Mouse (Mus musculus): ENCODE data around the gene Pola2. TPM values are rescaled to one million over a fixed set of nuclear protein-coding genes. Genes with fewer than 3 reads are reported as not detected.

Gene Pola2
- polyA plus RNA-seq, 1 experiment from 2014 or later: 89.3 TPM

- DNase-seq (no peak), ATAC-seq (ENCODE audit: insufficient read depth) (no peak)
- no peak overlapping the region; the same call in 1 of the 2 replicates for H3K9ac ChIP-seq
- no peaks in the 10 kb centered on the region for H3K27me3 ChIP-seq (ENCODE audit: insufficient read depth, low read length)
- TF ChIP-seq CTCF (IDR thresholded peaks at IDR 0.05; ENCODE audit: low read depth): no peak
- WGBS: 89% methylated on average over 7 of the region's 7 CpGs
- H3K4me1 ChIP-seq (ENCODE audit: insufficient read depth): 0 out of 2 replicates have a peak, but pooled peaks cover 3% of the 10 kb centered on the region
- H3K4me2 ChIP-seq: no peak overlapping the region
- H3K4me3 ChIP-seq (ENCODE audit: low read depth, low read length): no peak overlapping the region
- H3K9me3 ChIP-seq (ENCODE audit: low read depth, low read length): no peaks in the 10 kb centered on the region
- no peak overlapping the region for H3K27ac ChIP-seq (ENCODE audit: low read depth)
- H3K36me3 ChIP-seq (ENCODE audit: insufficient read depth): peaks cover 23% of the 10 kb centered on the region
Measured at GRCm38 (mm10) chr19:5892262-5892661, 71.7 kb downstream of the Pola2 start.

- no peaks in the 10 kb centered on the region for H3K27me3 ChIP-seq (ENCODE audit: insufficient read depth, low read length)
- H3K4me3 ChIP-seq (ENCODE audit: low read depth, low read length): no peak overlapping the region
- 0 out of 2 replicates have a peak, but pooled peaks cover 3% of the 10 kb centered on the region for H3K4me1 ChIP-seq (ENCODE audit: insufficient read depth)
- no peak overlapping the region for H3K9ac ChIP-seq
- WGBS: 93% methylated on average over 12 of the region's 12 CpGs
- H3K27ac ChIP-seq (ENCODE audit: low read depth): no peak overlapping the region
- no peak for DNase-seq
- H3K36me3 ChIP-seq (ENCODE audit: insufficient read depth): peaks cover 20% of the 10 kb centered on the region
- no peaks in the 10 kb centered on the region for H3K9me3 ChIP-seq (ENCODE audit: low read depth, low read length)
- ATAC-seq (ENCODE audit: insufficient read depth): no peak
- H3K4me2 ChIP-seq: no peak overlapping the region
- no peak for TF ChIP-seq CTCF (IDR thresholded peaks at IDR 0.05; ENCODE audit: low read depth)
Measured at GRCm38 (mm10) chr19:5891521-5892258, 72.3 kb downstream of the Pola2 start.

Other genes with a start within 250 kb of the Pola2 start
- 15.5 and 17.4 TPM in 2 replicates for gene Ehbp1l1, start 237.9 kb downstream of the Pola2 start, polyA plus RNA-seq (2014; fragmentation: Nextera tagmentation; extraction: Ambion mirVana)
- gene Fam89b, start 234.5 kb downstream of the Pola2 start, polyA plus RNA-seq (2014; fragmentation: Nextera tagmentation; extraction: Ambion mirVana): 108 and 116 TPM in 2 replicates
- gene Ltbp3, start 223.3 kb downstream of the Pola2 start, polyA plus RNA-seq (2014; fragmentation: Nextera tagmentation; extraction: Ambion mirVana): 51.8 and 55.9 TPM in 2 replicates
- 74.8 and 84.5 TPM in 2 replicates for gene Scyl1, start 192.8 kb downstream of the Pola2 start, polyA plus RNA-seq (2014; fragmentation: Nextera tagmentation; extraction: Ambion mirVana)
- 37.9 and 42.2 TPM in 2 replicates for gene Frmd8, start 88.9 kb downstream of the Pola2 start, polyA plus RNA-seq (2014; fragmentation: Nextera tagmentation; extraction: Ambion mirVana)
- gene Slc25a45, start 86.4 kb downstream of the Pola2 start, polyA plus RNA-seq (2014; fragmentation: Nextera tagmentation; extraction: Ambion mirVana): 2.4 TPM in 2 replicates
- 2.7 and 3.8 TPM in 2 replicates for gene Tigd3, start 70.1 kb downstream of the Pola2 start, polyA plus RNA-seq (2014; fragmentation: Nextera tagmentation; extraction: Ambion mirVana)
- 147 and 162 TPM in 2 replicates for gene Dpf2, start 51.2 kb downstream of the Pola2 start, polyA plus RNA-seq (2014; fragmentation: Nextera tagmentation; extraction: Ambion mirVana)
- 9.8 and 9.9 TPM in 2 replicates for gene Cdc42ep2, start 39.4 kb downstream of the Pola2 start, polyA plus RNA-seq (2014; fragmentation: Nextera tagmentation; extraction: Ambion mirVana)
- not detected in 2 replicates for gene Slc22a20, start 21.9 kb upstream of the Pola2 start, polyA plus RNA-seq (2014; fragmentation: Nextera tagmentation; extraction: Ambion mirVana)
- 9.6 and 11.3 TPM in 2 replicates for gene Capn1, start 51.7 kb upstream of the Pola2 start, polyA plus RNA-seq (2014; fragmentation: Nextera tagmentation; extraction: Ambion mirVana)
- 30.0 and 34.3 TPM in 2 replicates for gene Syvn1, start 82.4 kb upstream of the Pola2 start, polyA plus RNA-seq (2014; fragmentation: Nextera tagmentation; extraction: Ambion mirVana)
- 78.8 and 80.2 TPM in 2 replicates for gene Mrpl49, start 93.6 kb upstream of the Pola2 start, polyA plus RNA-seq (2014; fragmentation: Nextera tagmentation; extraction: Ambion mirVana)
- 825 and 884 TPM in 2 replicates for gene Fau, start 93.6 kb upstream of the Pola2 start, polyA plus RNA-seq (2014; fragmentation: Nextera tagmentation; extraction: Ambion mirVana)
- gene Znhit2, start 97.0 kb upstream of the Pola2 start, polyA plus RNA-seq (2014; fragmentation: Nextera tagmentation; extraction: Ambion mirVana): 33.8 and 34.3 TPM in 2 replicates
- 11.3 and 14.9 TPM in 2 replicates for gene Tm7sf2, start 104.2 kb upstream of the Pola2 start, polyA plus RNA-seq (2014; fragmentation: Nextera tagmentation; extraction: Ambion mirVana)
- gene Vps51, start 113.0 kb upstream of the Pola2 start, polyA plus RNA-seq (2014; fragmentation: Nextera tagmentation; extraction: Ambion mirVana): 63.2 and 63.5 TPM in 2 replicates
- gene Tmem262, start 115.8 kb upstream of the Pola2 start, polyA plus RNA-seq (2014; fragmentation: Nextera tagmentation; extraction: Ambion mirVana): not detected in 2 replicates
- 1.0 and 1.6 TPM in 2 replicates for gene Gm28374, start 118.1 kb upstream of the Pola2 start, polyA plus RNA-seq (2014; fragmentation: Nextera tagmentation; extraction: Ambion mirVana)
- 68.8 and 72.3 TPM in 2 replicates for gene Zfpl1, start 120.8 kb upstream of the Pola2 start, polyA plus RNA-seq (2014; fragmentation: Nextera tagmentation; extraction: Ambion mirVana)
- 49.0 and 52.7 TPM in 2 replicates for gene Cdca5, start 120.8 kb upstream of the Pola2 start, polyA plus RNA-seq (2014; fragmentation: Nextera tagmentation; extraction: Ambion mirVana)
- gene AC131692.1, start 130.2 kb upstream of the Pola2 start, polyA plus RNA-seq (2014; fragmentation: Nextera tagmentation; extraction: Ambion mirVana): 0.68 TPM in 1 of 2 replicates, not detected in the other
- 0.51 and 0.57 TPM in 2 replicates for gene Naaladl1, start 141.6 kb upstream of the Pola2 start, polyA plus RNA-seq (2014; fragmentation: Nextera tagmentation; extraction: Ambion mirVana)
- gene Sac3d1, start 154.4 kb upstream of the Pola2 start, polyA plus RNA-seq (2014; fragmentation: Nextera tagmentation; extraction: Ambion mirVana): 55.2 and 56.5 TPM in 2 replicates
- 28.6 and 35.3 TPM in 2 replicates for gene Snx15, start 164.1 kb upstream of the Pola2 start, polyA plus RNA-seq (2014; fragmentation: Nextera tagmentation; extraction: Ambion mirVana)
- gene Batf2, start 176.8 kb upstream of the Pola2 start, polyA plus RNA-seq (2014; fragmentation: Nextera tagmentation; extraction: Ambion mirVana): 0.18 and 0.28 TPM in 2 replicates
- 78.8 and 89.2 TPM in 2 replicates for gene Arl2, start 177.3 kb upstream of the Pola2 start, polyA plus RNA-seq (2014; fragmentation: Nextera tagmentation; extraction: Ambion mirVana)
- gene Majin, start 220.2 kb upstream of the Pola2 start, polyA plus RNA-seq (2014; fragmentation: Nextera tagmentation; extraction: Ambion mirVana): not detected in 2 replicates